Mouse (Mus musculus): Measurements from ENCODE around the gene Rhox10.
"Not testable (repeated sequence)": the region's sequence is repeated elsewhere in the genome, so short reads cannot be mapped to it uniquely, and the experiment has no call there.

Gene Rhox10

DNA sequence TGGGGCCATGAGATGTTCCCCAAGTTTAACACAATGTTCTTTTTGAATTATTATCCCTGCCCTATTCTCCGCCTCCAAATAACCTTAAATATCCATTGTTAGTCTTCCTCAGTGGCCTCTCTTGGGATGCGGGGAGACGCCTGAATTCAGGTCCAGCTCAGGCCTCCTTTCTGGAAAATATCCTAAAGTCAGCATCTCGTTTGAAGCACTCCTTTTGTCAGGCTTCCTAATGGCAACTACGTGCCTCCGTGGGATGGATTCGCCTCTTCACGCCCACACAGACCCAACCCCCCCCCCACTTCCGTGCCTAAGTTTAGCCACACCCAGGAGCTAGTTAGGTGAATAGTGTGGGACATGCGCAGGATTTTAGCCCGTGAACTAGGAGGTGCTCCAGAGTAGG lies at the start of gene Rhox10:
Gene Rhox10, plus strand, starts transcription at position 301 of the 400 bp plus-strand sequence.
- no peak for DNase-seq

DNA sequence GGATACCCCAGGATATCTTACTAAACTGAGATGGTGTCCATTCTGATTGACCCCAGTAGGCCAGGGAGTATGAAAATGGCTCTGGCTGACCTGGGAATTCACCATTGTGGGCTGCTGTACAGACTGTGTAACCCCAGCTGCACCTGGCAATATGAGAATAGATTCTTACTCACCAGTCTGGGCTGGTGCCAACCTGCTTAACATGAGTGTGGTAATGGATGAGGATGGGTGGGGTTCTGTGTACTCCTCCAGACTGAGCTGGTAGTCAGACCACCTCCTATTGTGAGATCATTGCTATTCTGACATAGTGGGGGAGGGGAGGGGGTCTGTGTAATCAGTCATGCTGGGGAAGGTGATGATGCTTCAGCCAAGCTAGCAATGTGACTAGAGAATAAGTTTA lies 47.7 kb upstream of the Rhox10 start, which contains the start of gene Btg1-ps1:
Gene Btg1-ps1, minus strand, starts transcription at position 219 of the 400 bp plus-strand sequence.
- not testable (repeated sequence) for DNase-seq

DNA sequence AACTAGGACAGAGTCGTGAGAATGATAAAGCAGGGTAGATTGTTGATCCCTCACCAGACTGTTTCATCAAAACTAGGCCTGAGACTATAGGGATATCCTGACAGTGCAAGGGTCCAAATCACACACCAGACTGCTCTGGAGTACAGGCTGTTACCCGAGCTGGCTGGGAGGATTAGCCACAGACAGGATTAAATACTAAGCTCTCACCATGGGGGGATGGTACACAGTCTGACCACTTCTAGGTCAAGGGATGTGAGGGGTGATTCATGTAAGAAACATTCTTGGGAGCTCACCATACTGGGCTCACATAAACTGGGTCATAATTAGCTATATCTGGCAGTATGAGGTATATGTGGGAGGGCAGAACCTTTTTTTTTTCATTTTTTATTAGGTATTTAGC lies 32.4 kb upstream of the Rhox10 start:
- no peak for DNase-seq

DNA sequence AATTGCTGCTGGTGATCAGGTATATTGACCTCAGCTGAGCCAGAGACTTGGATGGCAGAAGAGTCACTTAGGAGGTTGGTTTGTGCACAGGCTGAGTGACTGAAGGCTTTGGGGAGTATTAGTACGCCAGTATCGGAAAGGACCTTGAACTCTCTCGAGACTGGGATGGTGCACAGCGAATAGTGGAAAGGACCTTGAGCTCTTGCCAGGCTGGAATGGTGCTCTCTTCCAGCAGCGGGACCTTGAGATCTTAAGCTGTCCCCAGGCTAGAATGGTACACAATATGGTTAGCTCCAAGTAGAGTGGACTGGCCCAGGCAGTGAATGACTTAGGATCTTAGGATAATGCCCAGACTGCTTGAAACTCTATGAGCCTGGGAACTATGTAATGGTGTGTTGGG lies 26.6 kb upstream of the Rhox10 start:
- DNase-seq, result no peak

DNA sequence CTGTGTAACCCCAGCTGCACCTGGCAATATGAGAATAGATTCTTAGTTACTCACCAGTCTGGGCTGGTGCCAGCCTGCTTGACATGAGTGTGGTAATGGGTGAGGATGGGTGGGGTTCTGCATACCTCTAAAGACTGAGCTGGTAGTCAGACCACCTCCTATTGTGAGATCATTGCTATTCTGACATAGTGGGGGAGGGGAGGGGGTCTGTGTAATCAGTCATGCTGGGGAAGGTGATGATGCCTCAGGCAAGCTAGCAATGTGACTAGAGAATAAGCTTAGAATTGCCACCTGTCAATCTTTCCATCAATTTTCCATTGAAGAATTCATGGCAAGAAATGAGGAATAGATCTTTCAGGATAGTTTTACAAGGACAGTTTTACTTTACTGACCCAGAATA lies 23.3 kb upstream of the Rhox10 start, which contains the start of gene Btg1-ps2:
Gene Btg1-ps2, minus strand, starts transcription at position 101 of the 400 bp plus-strand sequence.
- DNase-seq, result not testable (repeated sequence)

DNA sequence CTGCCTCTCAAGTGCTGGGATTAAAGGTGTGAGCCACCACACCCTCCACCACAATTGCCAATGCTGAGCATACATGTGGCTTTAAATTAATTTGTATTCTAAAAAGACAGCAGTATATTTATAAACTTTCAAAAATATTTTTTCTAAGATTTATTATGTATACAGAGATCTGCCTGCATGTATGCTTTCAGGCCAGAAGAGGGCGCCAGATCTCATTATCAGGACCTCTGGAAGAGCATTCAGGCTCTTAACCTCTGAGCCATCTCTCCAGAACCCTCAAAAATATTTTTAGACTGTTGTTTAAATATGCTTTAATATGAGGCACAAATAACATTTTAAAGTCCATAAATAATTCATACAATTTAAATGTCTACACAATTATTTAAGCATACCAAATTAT lies 4.7 kb upstream of the Rhox10 start:
- peak in 1 of 2 experiments; percentile 14 for DNase-seq

DNA sequence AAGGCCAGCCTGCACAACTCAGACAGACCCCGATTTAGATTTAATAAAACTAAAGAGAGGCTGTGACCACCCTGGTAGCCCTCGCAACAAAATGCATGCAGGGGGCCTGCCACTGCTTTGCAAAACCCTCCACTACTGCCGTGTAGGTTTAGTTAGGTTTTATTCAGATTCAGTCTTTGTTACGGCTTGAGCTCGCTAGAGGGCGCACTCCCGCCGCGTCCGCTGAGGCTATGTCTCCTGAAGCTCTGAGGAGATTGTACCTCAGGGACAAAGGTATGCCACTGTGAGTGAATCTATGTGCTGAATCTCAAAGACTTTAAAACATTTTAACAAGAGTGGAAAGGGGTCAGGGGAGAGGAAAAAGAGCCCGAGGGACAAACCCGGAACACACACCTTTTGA lies 18.0 kb downstream of the Rhox10 start:
- DNase-seq, result peak; percentile 47 to 72

DNA sequence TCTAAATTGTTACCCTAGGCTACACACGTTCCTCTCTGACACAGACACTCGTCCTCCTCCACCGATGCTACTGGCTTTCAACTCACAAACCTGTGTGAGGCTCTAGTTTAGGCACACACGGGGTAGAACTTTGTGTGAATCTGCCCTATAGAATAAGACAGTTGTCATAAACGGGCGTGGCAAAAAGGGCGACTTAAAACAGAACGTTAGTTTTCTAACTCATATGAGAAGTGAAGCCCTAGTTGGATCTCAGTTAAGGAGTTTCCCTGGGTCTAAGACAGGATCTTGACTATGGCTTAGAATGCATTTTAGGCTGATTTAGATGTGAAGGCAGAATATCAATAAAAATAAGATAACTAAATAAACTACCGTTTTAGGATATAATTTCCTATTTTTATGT lies 18.8 kb downstream of the Rhox10 start, which contains the start of gene Rhox11:
Gene Rhox11, minus strand, starts transcription at position 101 of the 400 bp plus-strand sequence.
- no peak for DNase-seq

DNA sequence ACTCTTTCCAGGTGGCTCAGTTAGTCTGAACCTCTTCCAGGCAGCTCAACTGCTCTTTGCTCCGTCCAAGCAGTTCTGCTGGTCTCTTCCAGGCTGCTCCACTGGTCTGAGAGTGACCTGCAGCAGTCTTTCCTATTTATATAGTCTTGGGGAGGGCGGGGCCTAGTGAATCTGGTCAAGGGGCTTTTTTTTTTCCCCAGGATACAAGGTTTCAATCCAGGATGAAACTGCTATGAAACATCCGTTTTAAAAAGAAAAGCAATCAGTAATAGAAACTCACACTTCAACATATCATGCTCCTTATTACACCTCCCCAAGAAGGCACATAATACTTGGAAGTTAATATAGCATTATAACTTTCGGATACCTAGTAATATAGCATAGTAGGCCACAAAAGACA lies 44.5 kb downstream of the Rhox10 start, which contains the start of gene Rhox12:
Gene Rhox12, minus strand, starts transcription at position 101 of the 400 bp plus-strand sequence.
- DNase-seq, result no peak

DNA sequence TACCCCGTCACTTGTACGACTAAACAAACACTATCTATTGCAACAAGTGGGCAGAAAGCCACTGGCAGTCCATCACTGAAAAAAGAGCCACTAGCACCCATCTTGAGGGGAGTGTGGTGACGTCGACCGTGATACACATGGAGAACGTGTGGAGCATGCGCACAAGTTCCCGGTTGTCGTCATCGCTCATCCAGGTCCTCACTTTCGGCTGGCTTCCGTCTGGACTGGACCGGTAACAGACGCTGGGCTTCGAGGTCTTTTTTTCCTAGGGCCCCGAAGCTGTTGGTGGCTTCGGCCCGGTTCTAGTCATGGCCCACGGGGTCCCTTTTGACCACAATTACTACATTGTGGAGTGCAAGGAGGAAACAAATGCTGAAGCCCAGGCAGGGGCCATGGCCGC lies 54.7 kb downstream of the Rhox10 start, which contains the start of gene Rhox13:
Gene Rhox13, plus strand, starts transcription at position 238 of the 400 bp plus-strand sequence.
- DNase-seq, result no peak

All from cerebellum, postnatal 25 days (tissue).